Mouse (Mus musculus): ENCODE data around the gene Slc7a7. TPM values are rescaled to one million over a fixed set of nuclear protein-coding genes. Genes with fewer than 3 reads are reported as not detected.

The Slc7a7 gene
- polyA plus RNA-seq, 1 experiment from 2014 or later, result 19.0 TPM

DNA sequence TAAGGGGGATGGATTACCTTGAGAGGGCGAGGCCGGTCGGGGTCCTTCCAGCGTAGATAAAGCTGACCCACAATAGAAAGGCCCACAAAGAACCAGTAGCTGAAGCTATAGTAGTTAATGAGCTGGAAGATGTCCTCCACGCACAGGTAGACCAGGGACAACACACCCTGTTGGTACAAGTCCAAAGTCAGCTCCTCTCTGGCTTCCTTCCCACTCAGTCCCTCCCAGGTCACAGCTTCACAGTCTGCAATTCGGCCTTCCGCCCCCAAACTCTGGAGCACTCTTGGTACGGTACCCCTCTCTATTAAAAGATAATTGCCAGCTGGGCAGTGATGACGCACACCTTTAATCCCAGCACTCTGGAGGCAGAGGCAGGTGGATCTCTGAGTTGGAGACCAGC is 44.7 kb downstream of the Slc7a7 start:
- Histone ChIP-seq H3K27ac (ENCODE audit: low read length) (no peak overlapping the region), H3K4me2 (ENCODE audit: low read depth, low read length) (no peak overlapping the region), H3K4me3 (replicated peaks; ENCODE audit: low read length) (no peak overlapping the region), H3K36me3 (ENCODE audit: control insufficient read depth, insufficient read depth, low read length) (peaks cover 30% of the 10 kb centered on the region), H3K4me1 (ENCODE audit: control insufficient read depth, insufficient read depth, low read length) (no peaks in the 10 kb centered on the region), H3K9me3 (replicated peaks; ENCODE audit: control insufficient read depth, low read length) (no peaks in the 10 kb centered on the region), H3K9ac (ENCODE audit: low read length) (no peak overlapping the region), H3K27me3 (ENCODE audit: control insufficient read depth, insufficient read depth, low read length) (no peaks in the 10 kb centered on the region)
- WGBS, result 90% methylated on average over 9 of the region's 9 CpGs
- no peak for ATAC-seq (ENCODE audit: insufficient read depth, low FRiP score)

DNA sequence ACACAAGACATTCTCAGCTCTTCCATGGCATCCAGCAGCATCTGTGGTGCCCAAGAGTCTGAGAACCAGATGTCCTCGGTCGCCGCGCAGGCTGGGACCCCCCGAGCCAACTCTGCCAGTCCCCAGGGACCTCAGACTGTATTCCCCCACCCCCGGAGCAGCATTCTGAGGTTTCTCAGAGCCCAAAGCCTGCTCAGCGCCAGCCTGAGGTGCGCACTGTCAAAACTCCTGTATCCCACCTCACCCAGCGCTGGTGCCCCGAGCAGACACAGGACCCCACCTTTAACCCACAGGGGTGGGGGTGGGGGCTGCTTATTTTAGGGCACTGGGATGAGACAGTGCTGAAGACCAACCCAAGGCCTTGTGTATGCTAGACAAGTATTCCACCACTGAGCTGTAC is 46.1 kb downstream of the Slc7a7 start:
- H3K36me3 ChIP-seq (ENCODE audit: control insufficient read depth, insufficient read depth, low read length), result peaks cover 41% of the 10 kb centered on the region
- no peak overlapping the region for H3K9ac ChIP-seq (ENCODE audit: low read length)
- H3K27ac ChIP-seq (ENCODE audit: low read length), result no peak overlapping the region
- no peak overlapping the region for H3K4me2 ChIP-seq (ENCODE audit: low read depth, low read length)
- no peaks in the 10 kb centered on the region for H3K27me3 ChIP-seq (ENCODE audit: control insufficient read depth, insufficient read depth, low read length)
- no peaks in the 10 kb centered on the region for H3K9me3 ChIP-seq (replicated peaks; ENCODE audit: control insufficient read depth, low read length)
- H3K4me3 ChIP-seq (replicated peaks; ENCODE audit: low read length), result no peak overlapping the region
- 97% methylated on average over 10 of the region's 10 CpGs for WGBS
- H3K4me1 ChIP-seq (ENCODE audit: control insufficient read depth, insufficient read depth, low read length), result no peaks in the 10 kb centered on the region
- no peak for ATAC-seq (ENCODE audit: insufficient read depth, low FRiP score)

DNA sequence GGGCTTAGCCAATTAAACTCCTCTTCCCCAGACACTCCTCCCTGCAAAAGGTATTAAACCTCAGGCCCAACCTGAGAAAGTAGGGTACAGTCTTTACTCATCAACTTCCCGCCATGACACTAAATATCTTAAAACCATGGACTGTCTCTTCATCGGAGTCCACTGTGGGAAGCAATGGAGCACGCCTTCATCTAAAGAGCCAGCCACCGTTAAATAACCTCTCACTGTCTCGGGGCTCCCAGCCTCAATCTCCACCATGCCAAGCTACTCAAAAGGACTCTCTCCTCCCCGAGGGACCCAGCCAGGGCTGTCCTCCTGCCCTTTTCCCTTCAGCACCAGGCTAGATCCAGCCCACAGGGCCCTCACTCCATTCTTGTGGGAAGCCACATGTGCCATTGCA is 47.0 kb downstream of the Slc7a7 start:
- Histone ChIP-seq H3K4me2 (ENCODE audit: low read depth, low read length) (no peak overlapping the region), H3K27ac (ENCODE audit: low read length) (no peak overlapping the region), H3K4me1 (ENCODE audit: control insufficient read depth, insufficient read depth, low read length) (no peaks in the 10 kb centered on the region), H3K36me3 (ENCODE audit: control insufficient read depth, insufficient read depth, low read length) (peaks cover 41% of the 10 kb centered on the region), H3K9me3 (replicated peaks; ENCODE audit: control insufficient read depth, low read length) (no peaks in the 10 kb centered on the region), H3K9ac (ENCODE audit: low read length) (no peak overlapping the region), H3K4me3 (replicated peaks; ENCODE audit: low read length) (no peak overlapping the region), H3K27me3 (ENCODE audit: control insufficient read depth, insufficient read depth, low read length) (no peaks in the 10 kb centered on the region)
- ATAC-seq (ENCODE audit: insufficient read depth, low FRiP score), result no peak
- WGBS, result 92% methylated on average over 6 of the region's 6 CpGs

DNA sequence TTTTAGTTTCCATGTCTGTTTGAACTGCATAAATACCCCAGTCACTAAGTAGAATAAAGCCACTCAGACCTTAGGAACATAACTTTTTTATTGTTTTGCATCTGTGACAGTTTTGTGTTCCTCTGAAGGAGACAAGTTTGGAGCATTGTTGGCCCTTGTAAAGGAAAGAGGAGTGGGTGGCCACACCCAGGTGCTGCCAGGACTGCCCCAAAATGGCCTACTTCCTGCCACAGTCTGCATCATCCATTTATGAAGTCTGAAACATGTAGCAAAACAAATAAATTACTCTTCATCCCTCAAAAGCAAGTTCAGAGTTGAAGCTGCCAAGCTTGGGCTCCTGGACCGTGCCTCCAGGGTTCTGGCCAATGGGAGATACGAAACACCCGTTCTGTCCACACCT is 48.2 kb downstream of the Slc7a7 start:
- Histone ChIP-seq H3K4me3 (replicated peaks; ENCODE audit: low read length) (no peak overlapping the region), H3K9ac (ENCODE audit: low read length) (no peak overlapping the region), H3K9me3 (replicated peaks; ENCODE audit: control insufficient read depth, low read length) (no peaks in the 10 kb centered on the region), H3K4me1 (ENCODE audit: control insufficient read depth, insufficient read depth, low read length) (no peaks in the 10 kb centered on the region), H3K27me3 (ENCODE audit: control insufficient read depth, insufficient read depth, low read length) (no peaks in the 10 kb centered on the region), H3K4me2 (ENCODE audit: low read depth, low read length) (no peak overlapping the region), H3K27ac (ENCODE audit: low read length) (no peak overlapping the region), H3K36me3 (ENCODE audit: control insufficient read depth, insufficient read depth, low read length) (peaks cover 41% of the 10 kb centered on the region)
- 96% methylated on average over 3 of the region's 3 CpGs for WGBS
- no peak for ATAC-seq (ENCODE audit: insufficient read depth, low FRiP score)

DNA sequence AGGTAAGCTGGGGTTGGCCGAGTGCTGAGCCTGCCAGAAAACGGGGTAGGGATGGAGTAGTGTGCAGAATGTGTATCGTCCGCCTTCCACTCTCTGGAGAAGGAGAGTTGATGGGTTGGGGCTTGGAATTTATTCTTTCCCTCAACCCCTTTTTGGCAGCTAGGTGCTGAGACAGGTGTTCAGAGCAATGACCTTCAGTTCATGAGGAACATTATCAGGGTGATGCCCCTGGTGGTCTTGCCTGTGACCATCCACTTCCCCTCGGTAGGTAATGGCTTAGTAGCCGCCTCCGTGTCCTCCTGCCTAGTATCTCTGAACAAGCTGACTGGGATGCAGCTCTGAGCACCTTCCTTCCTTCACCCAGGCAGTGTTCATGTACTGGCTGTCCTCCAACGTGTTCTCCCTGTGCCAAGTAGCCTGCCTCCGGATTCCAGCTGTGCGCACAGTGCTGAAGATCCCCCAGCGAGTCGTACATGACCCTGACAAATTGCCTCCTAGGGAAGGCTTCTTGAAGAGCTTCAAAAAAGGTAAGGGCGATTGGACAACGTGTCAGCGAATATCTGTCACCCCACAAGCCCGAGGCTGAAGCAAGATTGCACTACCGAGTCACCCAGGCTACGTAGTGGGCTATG is 50.0 kb downstream of the Slc7a7 start:
- H3K4me3 ChIP-seq (replicated peaks; ENCODE audit: low read length), result no peak overlapping the region
- no peak overlapping the region for H3K4me2 ChIP-seq (ENCODE audit: low read depth, low read length)
- H3K27me3 ChIP-seq (ENCODE audit: control insufficient read depth, insufficient read depth, low read length), result no peaks in the 10 kb centered on the region
- no peaks in the 10 kb centered on the region for H3K9me3 ChIP-seq (replicated peaks; ENCODE audit: control insufficient read depth, low read length)
- 0 out of 2 replicates have a peak, but pooled peaks cover under 1% of the 10 kb centered on the region for H3K4me1 ChIP-seq (ENCODE audit: control insufficient read depth, insufficient read depth, low read length)
- no peak for ATAC-seq (ENCODE audit: insufficient read depth, low FRiP score)
- H3K27ac ChIP-seq (ENCODE audit: low read length), result no peak overlapping the region
- H3K9ac ChIP-seq (ENCODE audit: low read length), result no peak overlapping the region
- WGBS, result 83% methylated on average over 18 of the region's 18 CpGs
- peaks cover 56% of the 10 kb centered on the region for H3K36me3 ChIP-seq (ENCODE audit: control insufficient read depth, insufficient read depth, low read length)

DNA sequence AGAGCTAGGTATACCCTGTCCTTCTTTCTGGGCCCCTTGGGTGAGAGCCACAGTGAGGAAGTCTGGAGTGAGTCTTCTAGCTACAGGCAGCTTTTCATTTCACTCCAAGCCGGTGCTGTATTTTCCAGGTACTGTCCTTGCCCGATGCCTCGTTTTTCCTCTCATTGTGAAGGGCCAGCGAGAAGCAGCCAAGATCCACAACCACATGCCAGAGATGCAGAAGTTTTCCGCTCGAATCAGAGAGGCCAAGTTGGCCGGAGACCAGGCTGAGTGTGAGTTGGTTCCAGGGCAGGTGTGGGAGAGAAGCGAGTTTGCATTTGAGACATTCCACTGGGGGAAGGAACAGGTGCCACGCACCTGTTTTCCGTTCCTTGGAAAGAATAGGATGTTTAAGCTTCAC is 51.0 kb downstream of the Slc7a7 start:
- no peak overlapping the region for H3K4me3 ChIP-seq (replicated peaks; ENCODE audit: low read length)
- H3K4me1 ChIP-seq (ENCODE audit: control insufficient read depth, insufficient read depth, low read length), result peaks cover 7% of the 10 kb centered on the region
- H3K9me3 ChIP-seq (replicated peaks; ENCODE audit: control insufficient read depth, low read length), result no peaks in the 10 kb centered on the region
- 87% methylated on average over 10 of the region's 10 CpGs for WGBS
- no peaks in the 10 kb centered on the region for H3K27me3 ChIP-seq (ENCODE audit: control insufficient read depth, insufficient read depth, low read length)
- H3K4me2 ChIP-seq (ENCODE audit: low read depth, low read length), result no peak overlapping the region
- no peak overlapping the region for H3K27ac ChIP-seq (ENCODE audit: low read length)
- peaks cover 55% of the 10 kb centered on the region for H3K36me3 ChIP-seq (ENCODE audit: control insufficient read depth, insufficient read depth, low read length)
- H3K9ac ChIP-seq (ENCODE audit: low read length), result no peak overlapping the region
- ATAC-seq (ENCODE audit: insufficient read depth, low FRiP score), result no peak

DNA sequence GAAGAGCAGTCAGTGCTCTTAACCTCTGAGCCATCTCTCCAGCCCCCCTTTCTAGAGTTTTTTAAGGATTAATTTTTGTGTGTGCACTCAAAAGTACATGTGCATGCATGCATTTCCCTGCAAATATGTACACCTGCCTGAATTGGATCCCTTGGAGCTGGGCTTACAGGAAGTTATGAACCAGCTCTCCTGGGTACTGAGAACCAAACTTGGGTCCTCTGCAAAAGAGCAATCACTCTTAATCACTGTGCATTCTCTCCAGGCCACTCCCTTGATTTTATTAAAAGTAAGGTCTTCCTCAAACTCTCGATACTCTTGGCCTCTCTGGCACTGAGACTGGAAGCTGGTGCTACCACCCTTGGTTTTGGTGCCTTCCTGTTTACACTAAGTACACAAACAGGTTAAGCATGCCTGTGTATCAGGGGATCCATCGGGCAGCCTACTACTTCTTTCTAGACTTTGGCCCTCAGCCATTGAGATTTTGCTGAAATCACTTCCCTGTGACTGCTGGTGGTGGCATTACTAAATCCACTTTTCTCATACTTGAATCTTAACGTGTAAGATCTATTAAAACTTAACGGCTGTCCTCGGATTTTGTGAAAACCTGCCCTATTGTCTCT is 52.4 kb downstream of the Slc7a7 start:
- H3K27me3 ChIP-seq (ENCODE audit: control insufficient read depth, insufficient read depth, low read length), result no peaks in the 10 kb centered on the region
- peaks cover 44% of the 10 kb centered on the region for H3K36me3 ChIP-seq (ENCODE audit: control insufficient read depth, insufficient read depth, low read length)
- 86% methylated on average over 5 of the region's 5 CpGs for WGBS
- H3K27ac ChIP-seq (ENCODE audit: low read length), result no peak overlapping the region
- peaks cover 9% of the 10 kb centered on the region for H3K4me1 ChIP-seq (ENCODE audit: control insufficient read depth, insufficient read depth, low read length)
- no peak overlapping the region for H3K4me3 ChIP-seq (replicated peaks; ENCODE audit: low read length)
- H3K9me3 ChIP-seq (replicated peaks; ENCODE audit: control insufficient read depth, low read length), result no peaks in the 10 kb centered on the region
- no peak for ATAC-seq (ENCODE audit: insufficient read depth, low FRiP score)
- H3K9ac ChIP-seq (ENCODE audit: low read length), result no peak overlapping the region
- H3K4me2 ChIP-seq (ENCODE audit: low read depth, low read length), result no peak overlapping the region

DNA sequence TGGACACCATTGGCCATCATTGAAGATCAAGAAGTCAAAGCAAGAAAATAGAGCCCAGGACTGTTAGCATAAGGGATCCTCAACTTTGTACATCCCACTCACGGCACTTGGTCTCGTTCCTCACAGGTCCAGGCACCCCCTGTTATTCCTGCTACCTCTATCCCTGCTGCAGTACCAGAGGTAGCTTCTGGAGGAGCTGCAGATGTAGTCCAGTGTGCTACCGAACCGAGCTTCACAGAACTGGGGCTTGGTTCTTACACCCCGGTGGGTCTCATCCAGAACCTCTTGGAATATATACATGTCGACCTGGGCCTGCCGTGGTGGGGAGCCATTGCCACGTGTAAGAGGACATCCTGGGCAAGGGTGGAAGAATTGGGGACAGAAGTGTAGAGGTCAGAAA is 54.4 kb downstream of the Slc7a7 start:
- Histone ChIP-seq H3K36me3 (ENCODE audit: control insufficient read depth, insufficient read depth, low read length) (peaks cover 26% of the 10 kb centered on the region), H3K27ac (ENCODE audit: low read length) (no peak overlapping the region), H3K27me3 (ENCODE audit: control insufficient read depth, insufficient read depth, low read length) (no peaks in the 10 kb centered on the region), H3K4me3 (replicated peaks; ENCODE audit: low read length) (no peak overlapping the region), H3K4me2 (ENCODE audit: low read depth, low read length) (no peak overlapping the region), H3K9me3 (replicated peaks; ENCODE audit: control insufficient read depth, low read length) (no peaks in the 10 kb centered on the region), H3K9ac (ENCODE audit: low read length) (no peak overlapping the region), H3K4me1 (ENCODE audit: control insufficient read depth, insufficient read depth, low read length) (peaks cover 9% of the 10 kb centered on the region)
- 91% methylated on average over 8 of the region's 8 CpGs for WGBS
- no peak for ATAC-seq (ENCODE audit: insufficient read depth, low FRiP score)

DNA sequence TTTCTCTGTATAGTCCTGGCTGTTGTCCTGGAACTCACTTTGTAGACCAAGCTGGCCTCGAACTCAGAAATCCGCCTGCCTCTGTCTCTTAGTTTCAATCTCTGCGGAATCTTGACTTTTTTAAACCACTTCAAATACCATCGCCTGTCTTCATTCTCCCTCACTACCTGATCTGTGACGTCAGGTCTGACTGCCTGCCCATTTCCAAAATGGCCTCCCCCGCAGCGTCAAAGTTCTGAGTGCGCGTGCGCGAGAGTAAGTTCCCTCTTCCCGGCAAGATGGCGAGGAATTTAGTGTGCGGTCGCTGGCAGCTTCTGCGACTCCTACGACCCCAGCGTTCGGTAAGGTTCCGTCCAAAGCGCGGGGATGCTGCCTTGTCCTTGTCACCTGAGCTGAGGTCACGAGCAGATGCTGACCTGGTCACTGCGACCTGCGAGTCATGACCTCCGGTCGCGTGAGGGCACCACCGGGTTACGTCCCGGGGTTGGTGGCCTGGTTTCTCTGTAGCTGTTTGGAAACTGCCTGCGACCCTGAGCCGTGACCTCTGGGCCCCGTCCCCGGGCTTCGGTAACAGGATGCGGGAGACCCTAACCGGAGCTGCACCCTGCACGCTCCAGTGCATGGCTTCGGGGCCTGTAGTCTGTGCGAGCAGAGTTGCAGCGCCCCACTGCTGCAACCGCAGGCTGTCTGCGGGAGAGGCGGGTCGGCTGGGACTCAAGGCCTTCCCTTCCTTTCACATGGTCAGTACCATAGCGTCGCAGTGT is 56.8 kb downstream of the Slc7a7 start, which contains the start of gene Oxa1l:
Gene Oxa1l (plus strand): TSS at position 258 of the 764 bp plus-strand sequence.
- Histone ChIP-seq H3K36me3 (ENCODE audit: control insufficient read depth, insufficient read depth, low read length) (0 out of 2 replicates have a peak, but pooled peaks cover 15% of the 10 kb centered on the region), H3K9me3 (replicated peaks; ENCODE audit: control insufficient read depth, low read length) (no peaks in the 10 kb centered on the region), H3K27me3 (ENCODE audit: control insufficient read depth, insufficient read depth, low read length) (no peaks in the 10 kb centered on the region), H3K4me2 (ENCODE audit: low read depth, low read length) (peak within 1 kb of the TSS; percentile 93), H3K9ac (ENCODE audit: low read length) (peak within 1 kb of the TSS; percentile 97), H3K4me3 (replicated peaks; ENCODE audit: low read length) (peak within 1 kb of the TSS; percentile 98), H3K27ac (ENCODE audit: low read length) (peak within 1 kb of the TSS; percentile 85), H3K4me1 (ENCODE audit: control insufficient read depth, insufficient read depth, low read length) (peaks cover 9% of the 10 kb centered on the region)
- under 1% methylated on average over 48 of the region's 48 CpGs for WGBS
- peak; percentile 90 for ATAC-seq (ENCODE audit: insufficient read depth, low FRiP score)

Measured in stomach, embryonic 16.5 days (tissue).